Mouse (Mus musculus): Measurements from ENCODE around the gene Olfr150.
"Not testable (repeated sequence)": the region's sequence is repeated elsewhere in the genome, so short reads cannot be mapped to it uniquely, and the experiment has no call there.

Olfr150 gene

GRCm38 (mm10) chr9:39730678-39731077 is at the start of gene Olfr150:
Olfr150 (plus strand) TSS chr9:39730978.
- no peak for ATAC-seq (ENCODE audit: insufficient number of reproducible peaks, low FRiP score, low TSS enrichment)

DNA sequence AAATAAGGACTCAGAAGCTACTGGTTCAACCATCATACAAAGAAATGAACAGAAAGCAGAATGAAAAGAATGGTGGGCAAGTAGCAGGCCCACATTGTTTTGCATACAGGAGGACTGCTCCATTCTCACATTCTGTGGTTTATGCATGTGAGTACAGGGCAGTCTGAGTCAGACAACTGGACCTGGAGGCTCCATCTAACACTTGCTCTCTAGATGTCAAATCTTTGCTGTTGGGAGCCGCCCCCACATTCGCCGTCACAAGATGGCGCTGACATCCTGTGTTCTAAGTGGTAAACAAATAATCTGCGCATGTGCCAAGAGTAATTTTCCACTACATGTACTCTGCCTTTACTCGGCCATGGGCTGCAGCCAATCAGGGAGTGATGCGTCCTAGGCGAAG is 29.7 kb upstream of the Olfr150 start:
- ATAC-seq (ENCODE audit: insufficient number of reproducible peaks, low FRiP score, low TSS enrichment), result not testable (repeated sequence)

GRCm38 (mm10) chr9:39707017-39707416 is 23.8 kb upstream of the Olfr150 start, which contains the start of gene Olfr149:
Olfr149 (minus strand) TSS chr9:39707117.
- no peak for ATAC-seq (ENCODE audit: insufficient number of reproducible peaks, low FRiP score, low TSS enrichment)

DNA sequence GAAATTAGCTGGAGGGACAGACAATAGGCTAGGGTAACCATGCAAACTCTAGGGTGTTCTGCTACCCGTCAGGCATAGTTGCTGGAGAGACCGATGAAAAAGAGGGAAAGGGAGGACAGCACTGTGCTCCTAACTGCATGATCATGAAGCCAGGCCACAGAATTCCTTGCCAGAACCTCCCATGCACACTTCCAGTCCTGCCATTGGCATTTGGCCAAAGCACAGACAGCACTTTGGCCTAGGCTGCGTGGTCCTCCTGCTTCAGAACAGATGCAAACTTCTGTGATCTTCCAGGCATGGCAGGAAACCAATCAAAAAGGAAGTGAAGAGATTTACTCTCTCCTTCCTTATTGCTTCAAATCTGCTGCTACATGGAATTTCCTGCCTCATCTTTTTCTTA is 21.8 kb upstream of the Olfr150 start:
- no peak for ATAC-seq (ENCODE audit: insufficient number of reproducible peaks, low FRiP score, low TSS enrichment)

GRCm38 (mm10) chr9:39711053-39711452 is 19.7 kb upstream of the Olfr150 start, which contains the start of gene Olfr965:
Olfr965 (plus strand) TSS chr9:39711353.
- no peak for ATAC-seq (ENCODE audit: insufficient number of reproducible peaks, low FRiP score, low TSS enrichment)

GRCm38 (mm10) chr9:39740741-39741140 is 10.0 kb downstream of the Olfr150 start:
- no peak for ATAC-seq (ENCODE audit: insufficient number of reproducible peaks, low FRiP score, low TSS enrichment)

DNA sequence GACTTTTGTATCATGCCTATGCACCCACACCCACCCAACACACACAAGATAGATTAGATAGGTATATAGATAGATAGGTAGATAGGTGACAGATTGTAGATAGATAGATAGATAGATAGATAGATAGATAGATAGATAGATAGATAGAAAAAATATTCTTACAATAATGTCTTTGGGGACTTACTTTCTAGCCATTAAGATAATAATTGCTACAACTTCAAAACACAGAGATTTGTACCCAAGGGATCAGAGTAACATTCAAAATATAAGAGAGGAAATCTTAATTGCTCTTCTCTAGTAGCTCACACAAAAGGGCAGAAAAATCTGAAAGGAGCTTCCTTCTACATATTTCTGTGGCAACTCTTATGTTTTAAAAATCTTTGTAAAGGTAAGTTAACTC is 15.2 kb downstream of the Olfr150 start, which contains the start of gene Olfr967:
Olfr967 (plus strand) TSS at position 301 of the 400 bp plus-strand sequence.
- no peak for ATAC-seq (ENCODE audit: insufficient number of reproducible peaks, low FRiP score, low TSS enrichment)

- ATAC-seq (ENCODE audit: insufficient number of reproducible peaks, low FRiP score, low TSS enrichment), result no peak
Observed at GRCm38 (mm10) chr9:39746428-39746827, 15.7 kb downstream of the Olfr150 start.

GRCm38 (mm10) chr9:39783153-39783552 is 52.4 kb downstream of the Olfr150 start, which contains the start of gene Olfr968:
Olfr968 (minus strand) TSS chr9:39783253.
- no peak for ATAC-seq (ENCODE audit: insufficient number of reproducible peaks, low FRiP score, low TSS enrichment)
